Mouse (Mus musculus) cortical plate, adult 2 months (tissue): ENCODE results near the gene Supt4a. TPM values are rescaled to one million over a fixed set of nuclear protein-coding genes. Genes with fewer than 3 reads are reported as not detected.

Source experiments
- H3K27ac ChIP-seq: fragments of 200-500 bp; 2 replicates; pipeline ENCODE4 v1.5.1; 2012; ENCODE audit warnings: low read length, control low read depth, inconsistent platforms; ENCODE audit not compliant: insufficient read depth
- H3K4me1 ChIP-seq: fragments of 200-500 bp; 2 replicates; pipeline ENCODE4 v1.6.1; 2011; ENCODE audit warnings: low read length; ENCODE audit not compliant: control insufficient read depth, insufficient read depth
- H3K4me3 ChIP-seq: fragments of 200-500 bp; 2 replicates; pipeline ENCODE4 v1.5.1; 2011; ENCODE audit warnings: mild to moderate bottlenecking, low read length, control low read depth; ENCODE audit not compliant: insufficient read depth
- CTCF ChIP-seq: fragments of 200-500 bp; IDR thresholded peaks from 2 replicates; pipeline ENCODE4 v1.5.1; 2011; ENCODE audit warnings: mild to moderate bottlenecking, control low read depth, low read length; ENCODE audit not compliant: insufficient read depth; ENCODE audit errors: extremely low read depth
- POLR2A ChIP-seq: fragments of 200-500 bp; IDR thresholded peaks from 2 replicates; pipeline ENCODE4 v1.6.1; 2011; ENCODE audit warnings: mild to moderate bottlenecking, low read length, control low read depth; ENCODE audit not compliant: insufficient read depth; ENCODE audit errors: extremely low read depth
- polyA plus RNA-seq: library from polyadenylated mRNA; depleted of rRNA; stranded (reverse); fragments of >200 nt; gene quantifications from 2 replicates; pipeline ENCODE4 v1.2.3, GENCODE M21; 2012

Supt4a gene
- polyA plus RNA-seq, 1 experiment: 154 TPM

DNA sequence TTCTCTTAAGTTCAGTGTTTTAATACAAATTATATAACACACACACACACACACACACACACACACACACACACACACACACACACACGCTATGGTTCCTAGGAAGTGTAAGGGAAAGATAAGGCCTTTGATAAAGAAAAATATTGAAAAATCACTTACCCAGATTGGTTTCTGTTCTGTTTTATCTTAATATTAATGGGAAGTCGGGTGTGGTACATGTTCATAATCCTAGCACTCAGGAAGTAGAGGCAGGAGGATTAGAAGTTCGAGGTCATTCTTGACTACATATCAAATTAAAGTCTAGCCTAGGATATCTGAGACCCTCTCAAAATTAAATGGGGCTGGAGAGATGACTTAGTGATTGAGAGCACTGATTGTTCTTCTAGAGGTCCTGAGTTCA lies 15.2 kb upstream of the Supt4a start:
- Histone ChIP-seq H3K27ac (no peak overlapping the region), H3K4me3 (no peak overlapping the region), H3K4me1 (no peaks in the 10 kb centered on the region)
- no peak for TF ChIP-seq POLR2A
- no peak for TF ChIP-seq CTCF

- no peak overlapping the region for H3K27ac ChIP-seq
- H3K4me3 ChIP-seq: no peak overlapping the region
- H3K4me1 ChIP-seq: no peaks in the 10 kb centered on the region
- TF ChIP-seq CTCF (no peak), POLR2A (no peak)
Measured at GRCm38 (mm10) chr11:87722891-87723290, 14.5 kb upstream of the Supt4a start.

DNA sequence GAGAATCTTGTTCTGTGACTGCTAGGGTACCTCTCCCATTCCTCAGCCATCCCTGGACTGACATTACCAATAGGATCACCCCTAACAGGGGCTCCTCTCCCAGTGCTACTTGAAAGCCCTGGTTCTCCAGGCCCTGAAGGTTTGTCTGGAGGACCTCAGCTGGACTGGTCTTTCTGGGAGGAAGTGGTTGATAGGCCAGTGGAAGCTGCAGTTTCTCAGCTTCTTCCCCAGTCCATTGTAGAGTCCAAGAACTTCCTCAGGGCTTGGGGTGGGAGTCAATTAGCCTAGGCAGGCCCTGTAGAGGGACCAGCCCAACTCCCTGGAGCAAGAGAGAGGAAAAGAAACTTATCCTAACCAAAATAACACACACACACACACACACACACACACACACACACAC lies 11.8 kb upstream of the Supt4a start:
- no peak overlapping the region for H3K4me3 ChIP-seq
- H3K27ac ChIP-seq: no peak overlapping the region
- no peak for TF ChIP-seq CTCF
- no peak for TF ChIP-seq POLR2A
- no peaks in the 10 kb centered on the region for H3K4me1 ChIP-seq

DNA sequence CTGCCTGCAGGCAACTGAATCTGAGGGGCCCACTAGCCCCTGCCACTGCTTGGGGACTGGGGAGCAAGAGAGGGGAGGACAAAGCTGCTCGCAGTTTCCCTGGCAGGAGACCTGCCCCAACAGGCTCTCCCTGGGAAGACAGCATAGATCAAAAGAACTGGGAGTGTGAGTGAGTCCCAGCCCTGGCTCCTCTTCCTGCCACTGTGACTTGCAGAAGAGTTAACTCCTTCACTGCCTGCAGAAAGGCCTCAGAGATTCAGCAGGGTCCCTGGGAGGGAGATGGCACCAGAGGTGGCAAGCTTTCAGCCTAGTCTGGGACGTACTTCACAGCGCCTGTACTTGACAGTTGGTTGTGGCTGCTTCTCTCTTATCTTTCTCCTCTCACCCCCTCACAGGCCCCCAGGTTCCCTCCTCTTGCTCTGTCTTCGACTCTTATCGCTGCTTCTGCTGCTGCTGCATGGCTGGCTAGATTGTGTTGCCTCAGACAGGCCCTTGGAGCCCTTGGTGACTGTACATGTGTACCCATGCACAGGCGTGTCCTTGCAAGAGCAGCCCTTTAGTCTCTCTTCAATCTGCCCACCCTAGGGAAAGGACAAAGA lies 11.3 kb upstream of the Supt4a start:
- Histone ChIP-seq H3K4me1 (no peaks in the 10 kb centered on the region), H3K27ac (no peak overlapping the region), H3K4me3 (no peak overlapping the region)
- TF ChIP-seq POLR2A (no peak), CTCF (no peak)

- Histone ChIP-seq H3K4me3 (no peak overlapping the region), H3K27ac (no peak overlapping the region), H3K4me1 (no peaks in the 10 kb centered on the region)
- TF ChIP-seq CTCF: no peak
- TF ChIP-seq POLR2A: no peak
Measured at GRCm38 (mm10) chr11:87727021-87727420, 10.3 kb upstream of the Supt4a start.

GRCm38 (mm10) chr11:87727471-87727870 lies 9.9 kb upstream of the Supt4a start:
- Histone ChIP-seq H3K4me1 (no peaks in the 10 kb centered on the region), H3K4me3 (no peak overlapping the region), H3K27ac (no peak overlapping the region)
- TF ChIP-seq CTCF (no peak), POLR2A (no peak)

DNA sequence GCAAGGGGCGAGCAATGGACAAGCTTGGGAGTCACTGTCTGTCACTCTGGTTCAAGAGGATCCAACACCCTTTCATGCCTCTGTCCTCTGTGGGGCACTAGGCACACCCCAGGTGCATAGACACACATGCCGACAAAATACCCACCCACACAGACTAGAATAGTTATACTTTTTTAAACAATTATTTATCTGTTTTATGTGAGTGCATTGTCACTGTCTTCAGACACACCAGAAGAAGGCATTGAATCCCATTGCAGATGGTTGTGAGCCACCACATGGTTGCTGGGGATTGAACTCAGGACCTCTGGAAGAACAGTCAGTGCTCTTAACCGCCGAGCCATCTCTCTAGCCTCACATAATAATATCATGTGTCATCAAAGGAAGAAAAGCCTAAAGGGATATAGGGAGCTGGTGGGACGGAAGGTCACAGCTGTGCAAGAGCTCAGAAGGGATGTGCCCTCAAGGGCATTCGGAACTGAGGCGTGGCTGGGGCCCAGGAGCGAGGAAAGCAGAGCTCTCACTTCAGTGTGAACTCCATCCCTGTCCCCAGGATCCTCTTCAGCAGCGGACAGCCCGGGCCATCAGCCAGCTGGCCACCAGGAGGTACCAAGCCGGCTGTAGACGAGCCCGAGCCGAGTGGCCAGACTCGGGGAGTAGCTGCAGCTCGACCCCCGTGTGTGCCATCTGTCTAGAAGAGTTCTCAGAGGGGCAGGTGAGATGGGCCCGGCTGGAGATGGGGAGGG lies 8.3 kb upstream of the Supt4a start:
- TF ChIP-seq CTCF (no peak), POLR2A (no peak)
- Histone ChIP-seq H3K4me1 (no peaks in the 10 kb centered on the region), H3K27ac (no peak overlapping the region), H3K4me3 (no peak overlapping the region)

DNA sequence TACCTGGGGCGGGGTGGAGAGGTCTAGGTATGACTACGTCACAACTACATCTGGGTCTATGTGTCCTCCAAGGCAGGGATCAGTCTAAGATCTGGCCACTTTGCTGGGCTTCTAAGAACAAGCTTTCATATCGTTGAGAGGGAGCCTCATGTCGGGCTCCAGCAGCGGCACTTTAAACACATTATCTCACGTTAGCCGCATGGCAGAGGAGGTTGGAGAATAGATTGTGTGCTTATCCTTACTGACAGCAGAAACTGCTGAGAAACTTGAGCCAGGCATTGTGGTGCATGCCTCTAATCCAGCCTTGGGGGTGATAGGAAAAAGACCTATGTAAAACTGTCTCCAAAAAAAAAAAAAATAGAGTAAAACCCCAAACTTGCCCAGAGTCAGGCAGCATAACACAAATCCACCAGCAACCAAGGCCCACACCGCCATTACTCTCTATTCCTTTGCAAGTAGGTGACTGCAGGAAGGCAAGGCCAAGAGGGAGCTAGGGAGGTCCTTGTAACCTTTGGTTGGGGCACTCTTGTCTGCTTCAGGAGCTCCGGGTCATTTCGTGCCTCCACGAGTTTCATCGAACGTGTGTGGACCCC lies 7.7 kb upstream of the Supt4a start:
- no peak for TF ChIP-seq POLR2A
- no peak for TF ChIP-seq CTCF
- Histone ChIP-seq H3K27ac (no peak overlapping the region), H3K4me3 (no peak overlapping the region), H3K4me1 (no peaks in the 10 kb centered on the region)

DNA sequence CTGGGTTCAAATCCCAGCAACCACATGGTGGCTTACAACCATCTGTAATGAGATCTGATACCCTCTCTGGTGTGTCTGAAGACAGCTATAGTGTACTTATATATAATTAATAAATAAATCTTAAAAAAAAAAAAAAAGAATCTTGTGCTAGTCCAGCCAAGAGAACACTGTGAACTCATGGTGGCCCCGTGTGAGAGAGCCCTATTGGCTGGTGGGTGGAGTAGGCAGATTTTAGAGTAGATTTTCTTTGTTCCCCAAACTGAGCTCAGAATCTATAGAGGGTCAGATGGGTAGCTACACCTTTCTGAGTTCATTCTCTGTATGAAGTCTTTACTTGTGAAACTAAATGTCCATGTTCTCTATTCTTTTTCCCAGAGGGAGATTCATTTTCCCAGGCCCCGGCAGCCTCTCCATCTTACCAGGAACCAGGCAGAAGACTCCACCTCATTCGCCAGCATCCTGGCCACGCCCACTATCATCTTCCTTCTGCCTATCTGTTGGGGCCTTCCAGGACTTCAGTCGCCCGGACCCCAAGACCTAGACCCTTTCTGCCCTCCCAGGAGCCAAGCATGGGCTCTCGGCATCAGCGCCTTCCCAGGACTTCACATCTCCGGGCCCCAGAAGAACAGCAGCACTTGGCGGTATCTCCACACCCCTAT lies 6.6 kb upstream of the Supt4a start:
- Histone ChIP-seq H3K27ac (no peak overlapping the region), H3K4me1 (no peaks in the 10 kb centered on the region), H3K4me3 (no peak overlapping the region)
- TF ChIP-seq CTCF (no peak), POLR2A (no peak)
